Mouse (Mus musculus) layer of hippocampus, adult 8-10 months (tissue): ENCODE measurements around the gene Pgd. TPM values are rescaled to one million over a fixed set of nuclear protein-coding genes. Genes with fewer than 3 reads are reported as not detected.
"Not testable (repeated sequence)": the region's sequence is repeated elsewhere in the genome, so short reads cannot be mapped to it uniquely, and the experiment has no call there.

Experiments
- DNase-seq, 2 experiments: peaks; one replicate each; pipeline ENCODE4 v3.0.0; 2022; ENCODE audit warnings: low spot score in 2 of 2
- total RNA-seq, 4 experiments: library from RNA; stranded (reverse); gene quantifications; 2 replicates each; pipeline ENCODE4 v1.2.4; 2022

Pgd gene
- total RNA-seq = 10 to 100 TPM; 33.0 to 46.5 (median 40.5) TPM

- DNase-seq = peak; percentile 94 to 97
Observed at GRCm38 (mm10) chr4:149166215-149166946, at the start of gene Pgd. TSS of gene Pgd (minus strand) at chr4:149166771.

GRCm38 (mm10) chr4:149215982-149216381 lies 49.4 kb upstream of the Pgd start:
- DNase-seq = no peak

- no peak for DNase-seq
Observed at GRCm38 (mm10) chr4:149215397-149215796, 48.8 kb upstream of the Pgd start.

DNA sequence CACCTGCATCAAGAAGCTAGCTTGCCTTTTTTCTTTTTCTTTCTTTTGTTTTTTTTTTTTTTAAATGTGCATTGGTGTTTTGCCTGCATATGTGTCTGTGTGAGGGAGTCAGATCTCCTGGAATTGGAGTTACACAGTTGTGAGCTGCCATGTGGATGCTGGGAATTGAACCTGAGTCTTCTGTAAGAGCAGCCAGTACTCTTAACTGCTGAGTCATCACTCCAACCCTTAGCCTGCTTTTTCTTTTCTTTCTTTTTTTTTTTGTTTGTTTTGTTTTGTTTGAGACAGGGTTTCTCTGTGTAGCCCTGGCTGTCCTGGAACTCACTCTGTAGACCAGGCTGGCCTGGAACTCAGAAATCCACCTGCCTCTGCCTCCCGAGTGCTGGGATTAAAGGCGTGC lies 47.9 kb upstream of the Pgd start:
- not testable (repeated sequence) for DNase-seq

- no peak for DNase-seq
Observed at GRCm38 (mm10) chr4:149213466-149213865, 46.9 kb upstream of the Pgd start.

GRCm38 (mm10) chr4:149211441-149211840 lies 44.9 kb upstream of the Pgd start:
- DNase-seq = not testable (repeated sequence)

- DNase-seq = no peak
Observed at GRCm38 (mm10) chr4:149202467-149202866, 35.9 kb upstream of the Pgd start.

DNA sequence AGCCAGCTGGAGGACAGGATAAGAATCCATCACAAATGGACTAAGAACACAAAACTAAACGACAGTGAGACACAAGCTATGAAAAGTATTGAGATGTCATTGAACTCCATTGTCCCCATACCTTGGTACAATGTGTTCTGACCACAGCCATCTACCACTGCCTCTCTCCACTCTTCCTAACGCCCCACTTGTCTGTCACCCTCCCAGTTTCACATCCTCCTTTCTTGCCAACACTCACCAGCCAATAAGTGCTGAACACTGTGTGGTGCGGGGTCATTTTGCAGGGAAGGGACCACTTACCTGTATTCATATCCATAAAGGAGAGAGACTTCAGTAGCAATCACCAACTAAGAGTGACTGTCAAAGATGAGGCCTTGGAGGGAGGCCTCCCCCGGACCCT lies 34.5 kb upstream of the Pgd start:
- DNase-seq = no peak

- DNase-seq = no peak
Observed at GRCm38 (mm10) chr4:149197180-149197579, 30.6 kb upstream of the Pgd start.

- no peak for DNase-seq
Observed at GRCm38 (mm10) chr4:149191103-149191502, 24.5 kb upstream of the Pgd start.

GRCm38 (mm10) chr4:149188563-149188962 lies 22.0 kb upstream of the Pgd start:
- DNase-seq = no peak

- no peak for DNase-seq
Observed at GRCm38 (mm10) chr4:149182755-149183154, 16.2 kb upstream of the Pgd start.

DNA sequence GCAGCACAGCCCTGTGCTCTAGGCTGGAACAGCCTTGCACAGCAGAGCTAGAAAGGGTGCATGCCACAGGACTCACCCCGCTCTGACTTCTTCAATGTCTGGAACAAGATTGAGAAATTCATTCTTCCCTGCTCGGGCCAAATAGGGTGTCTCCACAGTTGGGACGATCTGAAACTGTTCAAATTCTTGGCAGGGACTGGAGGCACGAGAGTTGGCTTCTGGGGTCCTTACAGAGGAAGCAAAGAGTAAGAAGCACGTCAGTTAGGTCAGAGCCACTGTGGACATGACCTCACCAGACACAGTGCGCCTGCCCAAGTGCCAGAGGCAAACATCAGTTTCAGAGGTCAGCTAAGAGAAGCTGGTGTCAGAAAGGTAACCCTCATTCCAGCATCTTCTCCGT lies 15.6 kb upstream of the Pgd start:
- DNase-seq = no peak

GRCm38 (mm10) chr4:149179573-149179972 lies 13.0 kb upstream of the Pgd start:
- DNase-seq = no peak

DNA sequence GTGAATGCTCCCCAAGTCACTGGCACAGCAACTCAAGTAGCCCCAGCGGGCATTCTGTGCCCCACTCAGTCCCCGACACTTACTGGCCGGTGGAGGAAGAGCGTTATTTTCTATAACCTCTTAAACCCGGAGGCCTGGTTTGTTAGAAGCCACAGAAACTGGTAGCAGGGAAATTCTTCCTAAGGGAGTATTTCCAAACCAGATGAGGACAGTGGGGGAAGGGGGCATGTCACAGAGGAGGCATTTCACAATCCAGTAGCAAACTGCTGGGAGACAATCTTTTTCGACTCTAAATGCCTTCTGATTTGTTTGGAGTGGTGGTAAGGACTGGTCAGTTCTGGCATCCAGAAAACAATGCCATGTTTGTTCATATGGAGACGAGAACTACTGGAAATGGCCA lies 12.6 kb upstream of the Pgd start:
- no peak for DNase-seq

- DNase-seq = no peak
Observed at GRCm38 (mm10) chr4:149178328-149178727, 11.8 kb upstream of the Pgd start.

DNA sequence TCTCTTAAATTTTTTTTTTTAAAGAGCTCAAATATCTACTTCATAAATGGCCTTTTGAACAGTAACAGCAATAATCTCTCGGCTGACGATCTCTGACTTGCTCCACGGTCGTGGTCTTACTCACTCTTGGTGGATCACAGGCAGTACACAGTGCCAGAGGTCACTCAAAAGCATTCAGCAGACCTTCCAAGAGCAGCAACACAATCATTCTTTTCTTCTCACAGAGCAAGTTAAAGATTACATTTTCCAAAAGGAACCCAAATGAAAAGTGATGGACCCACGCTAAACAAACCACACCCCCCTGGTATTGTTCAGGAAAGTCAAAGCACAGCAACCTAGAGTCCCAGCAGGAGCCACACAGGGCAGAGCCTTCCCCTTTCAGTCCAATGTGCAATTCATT lies 10.5 kb upstream of the Pgd start:
- no peak for DNase-seq

- DNase-seq = no peak
Observed at GRCm38 (mm10) chr4:149176645-149177044, 10.1 kb upstream of the Pgd start.

DNA sequence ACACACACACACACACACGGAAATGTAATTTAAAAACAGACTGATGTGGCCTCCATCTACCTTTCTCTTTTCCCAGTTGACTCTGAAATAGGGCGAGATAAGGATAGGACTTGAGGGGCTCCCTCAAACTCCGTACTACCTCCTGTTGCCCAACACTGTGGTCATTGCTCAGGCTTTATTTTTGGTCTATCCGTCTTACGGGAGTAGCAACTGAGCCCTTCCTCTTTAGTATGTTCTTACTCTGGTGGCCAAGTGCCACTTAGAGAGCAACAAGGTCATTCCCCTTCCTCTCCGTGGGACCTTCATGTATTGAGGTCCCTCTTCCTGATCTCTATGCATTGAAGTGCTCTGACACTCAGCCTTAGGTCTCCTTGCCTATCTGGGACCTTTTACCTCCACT lies 7.1 kb upstream of the Pgd start:
- no peak for DNase-seq

DNA sequence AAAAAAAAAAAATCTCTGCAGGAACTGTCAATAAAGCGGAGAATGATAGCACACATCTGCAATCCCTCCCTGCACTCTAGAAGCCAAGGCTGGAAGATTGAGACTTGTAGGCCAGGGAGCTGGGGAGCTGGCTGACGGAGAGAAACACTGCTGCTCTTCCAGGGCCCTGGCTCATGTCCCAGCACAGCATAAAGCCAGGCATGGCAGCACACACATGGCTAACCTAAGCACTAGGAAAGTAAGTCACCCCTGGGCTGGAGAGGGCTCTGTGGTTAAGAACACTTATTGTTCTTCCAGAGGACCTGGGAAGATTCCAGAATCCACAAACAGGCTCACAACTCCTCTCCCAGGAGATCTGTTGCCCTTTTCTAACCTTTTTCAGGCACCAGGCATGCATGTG lies 6.1 kb upstream of the Pgd start:
- no peak for DNase-seq

- no peak for DNase-seq
Observed at GRCm38 (mm10) chr4:149172083-149172482, 5.5 kb upstream of the Pgd start.

- DNase-seq = no peak
Observed at GRCm38 (mm10) chr4:149171581-149171981, 5.0 kb upstream of the Pgd start.

DNA sequence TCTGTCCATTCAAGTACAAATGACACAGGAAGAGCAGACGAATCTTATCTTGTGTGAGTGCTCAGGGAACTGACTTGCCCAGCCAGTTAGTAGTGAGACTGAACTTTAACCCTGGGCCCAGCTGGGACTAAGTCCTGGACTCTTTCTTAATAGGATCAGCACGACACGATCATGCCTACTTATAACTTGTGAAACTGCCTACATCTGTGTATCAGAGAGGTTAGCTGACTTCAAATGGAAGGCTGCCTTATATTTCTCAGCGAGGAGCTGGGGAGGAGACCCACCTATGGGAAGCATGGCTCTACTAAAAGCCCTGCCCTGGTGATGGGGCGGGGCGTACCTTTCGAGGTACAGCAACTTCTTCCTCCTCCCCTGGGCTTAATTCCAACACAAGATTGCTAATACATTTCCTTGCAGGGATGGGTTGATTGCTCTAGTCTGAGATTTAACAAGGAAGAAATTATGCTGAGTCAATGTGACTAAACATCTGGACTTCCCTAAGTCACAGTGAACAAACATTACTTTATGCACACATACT lies 3.9 kb upstream of the Pgd start:
- DNase-seq = no peak
